Mouse (Mus musculus): ENCODE measurements around the gene 1700067P10Rik. TPM values are rescaled to one million over a fixed set of nuclear protein-coding genes. Genes with fewer than 3 reads are reported as not detected.
A peak's percentile ranks its signal among the peaks of the same experiment; 100 is the strongest.

The 1700067P10Rik gene
- polyA plus RNA-seq, 1 experiment from 2014 or later: not detected

DNA sequence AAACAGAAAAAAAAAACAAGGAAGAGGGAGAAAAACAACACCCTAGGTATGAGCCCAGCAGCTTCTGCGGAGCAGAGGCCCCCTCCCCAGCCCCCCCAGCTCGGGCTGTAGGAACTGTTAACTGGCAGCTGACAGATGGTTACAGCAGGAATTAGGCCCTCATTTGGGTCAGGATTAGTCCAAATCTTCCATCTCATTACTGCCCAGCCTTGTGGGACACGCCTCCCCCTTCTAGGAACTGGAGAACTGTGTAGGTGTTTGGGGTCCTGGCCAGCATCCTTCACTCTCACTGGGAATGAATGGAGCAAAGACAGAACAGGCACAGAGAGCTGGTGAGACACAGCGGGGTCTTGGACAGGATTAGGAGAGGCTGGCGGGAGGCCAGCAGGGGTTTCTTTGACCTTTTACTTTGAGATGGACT, 24.0 kb upstream of the 1700067P10Rik start:
- Histone ChIP-seq H3K27ac (no peak overlapping the region), H3K9ac (no peak overlapping the region), H3K27me3 (replicated peaks) (no peaks in the 10 kb centered on the region), H3K4me3 (replicated peaks) (no peak overlapping the region), H3K9me3 (no peaks in the 10 kb centered on the region), H3K4me2 (replicated peaks) (no peak overlapping the region), H3K4me1 (replicated peaks) (peaks cover 5% of the 10 kb centered on the region), H3K36me3 (no peaks in the 10 kb centered on the region)
- 44% methylated on average over 5 of the region's 5 CpGs for WGBS
- ATAC-seq: no peak

DNA sequence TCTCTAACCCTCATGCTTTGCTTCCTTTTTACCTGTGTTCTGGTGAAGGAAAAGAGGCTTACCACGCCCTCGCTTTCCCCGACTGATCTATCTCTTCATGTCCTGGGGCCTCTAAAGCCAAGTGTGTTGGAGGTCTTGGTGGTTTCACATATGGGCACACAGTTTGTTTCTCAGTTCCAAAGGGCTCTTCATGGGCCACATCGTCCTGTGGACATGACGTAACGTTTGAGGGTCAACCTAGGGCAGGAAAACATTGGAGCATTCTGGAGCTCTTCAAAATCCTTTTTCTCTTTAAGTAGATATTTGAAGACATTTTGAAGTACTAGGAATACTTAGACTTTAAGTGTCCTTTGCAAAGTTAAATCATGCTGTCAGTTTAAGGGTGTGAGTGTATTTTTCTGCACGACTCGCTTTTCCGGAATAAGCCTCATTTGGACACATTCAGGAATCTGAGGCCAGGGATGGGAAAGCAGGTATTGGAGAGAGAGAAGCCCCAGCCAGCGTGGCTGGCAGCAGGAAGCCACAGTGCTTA, 22.0 kb upstream of the 1700067P10Rik start:
- WGBS: 63% methylated on average over 10 of the region's 10 CpGs

GRCm38 (mm10) chr17:48067729-48068128, 21.4 kb upstream of the 1700067P10Rik start:
- Histone ChIP-seq H3K27ac (no peak overlapping the region), H3K4me3 (replicated peaks) (no peak overlapping the region), H3K4me1 (replicated peaks) (peaks cover 5% of the 10 kb centered on the region), H3K4me2 (replicated peaks) (no peak overlapping the region), H3K9ac (no peak overlapping the region), H3K9me3 (no peaks in the 10 kb centered on the region), H3K36me3 (no peaks in the 10 kb centered on the region), H3K27me3 (replicated peaks) (no peaks in the 10 kb centered on the region)
- 43% methylated on average over 5 of the region's 5 CpGs for WGBS
- ATAC-seq: no peak

More for the DNA sequence above, 22.0 kb upstream of the 1700067P10Rik start:
- H3K4me2 ChIP-seq (replicated peaks): no peak overlapping the region
- H3K36me3 ChIP-seq: no peaks in the 10 kb centered on the region
- no peak overlapping the region for H3K27ac ChIP-seq
- peaks cover 5% of the 10 kb centered on the region for H3K4me1 ChIP-seq (replicated peaks)
- no peak overlapping the region for H3K9ac ChIP-seq
- no peaks in the 10 kb centered on the region for H3K27me3 ChIP-seq (replicated peaks)
- no peaks in the 10 kb centered on the region for H3K9me3 ChIP-seq
- ATAC-seq: no peak
- H3K4me3 ChIP-seq (replicated peaks): no peak overlapping the region

DNA sequence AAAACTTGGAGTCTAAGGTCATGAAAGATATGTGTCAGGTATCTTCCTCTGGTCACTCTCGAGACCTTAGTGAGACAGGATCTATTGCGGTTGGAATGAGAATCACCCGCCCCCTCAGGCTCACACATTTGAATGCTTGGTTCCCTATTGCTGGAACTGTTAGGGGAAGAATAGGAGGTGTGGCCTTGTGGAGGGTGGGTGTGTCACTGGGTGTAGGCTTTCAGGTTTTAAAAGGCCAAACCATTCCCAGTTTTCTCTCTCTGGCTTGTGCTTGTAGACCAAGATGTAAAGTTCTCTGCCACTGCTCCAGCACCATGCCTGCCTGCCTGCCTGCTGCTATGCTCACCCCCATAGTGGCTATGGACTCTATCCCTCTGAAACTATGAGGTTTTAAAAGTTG, 8.5 kb upstream of the 1700067P10Rik start:
- H3K9ac ChIP-seq: no peak overlapping the region
- no peak overlapping the region for H3K4me2 ChIP-seq (replicated peaks)
- no peaks in the 10 kb centered on the region for H3K9me3 ChIP-seq
- WGBS: 60% methylated on average over 3 of the region's 3 CpGs
- H3K4me1 ChIP-seq (replicated peaks): no peaks in the 10 kb centered on the region
- ATAC-seq: no peak
- H3K4me3 ChIP-seq (replicated peaks): no peak overlapping the region
- no peak overlapping the region for H3K27ac ChIP-seq
- no peaks in the 10 kb centered on the region for H3K27me3 ChIP-seq (replicated peaks)
- no peaks in the 10 kb centered on the region for H3K36me3 ChIP-seq

- Histone ChIP-seq H3K9ac (no peak overlapping the region), H3K36me3 (no peaks in the 10 kb centered on the region), H3K4me2 (replicated peaks) (no peak overlapping the region), H3K9me3 (peaks cover 4% of the 10 kb centered on the region; the same call in 1 of the 2 replicates), H3K4me1 (replicated peaks) (no peaks in the 10 kb centered on the region), H3K27me3 (replicated peaks) (peaks cover 5% of the 10 kb centered on the region), H3K4me3 (replicated peaks) (no peak overlapping the region), H3K27ac (no peak overlapping the region)
- ATAC-seq: no peak
- 77% methylated on average over 2 of the region's 2 CpGs for WGBS
These were observed 327 bp downstream of the 1700067P10Rik start for GRCm38 (mm10) chr17:48089446-48089845.

DNA sequence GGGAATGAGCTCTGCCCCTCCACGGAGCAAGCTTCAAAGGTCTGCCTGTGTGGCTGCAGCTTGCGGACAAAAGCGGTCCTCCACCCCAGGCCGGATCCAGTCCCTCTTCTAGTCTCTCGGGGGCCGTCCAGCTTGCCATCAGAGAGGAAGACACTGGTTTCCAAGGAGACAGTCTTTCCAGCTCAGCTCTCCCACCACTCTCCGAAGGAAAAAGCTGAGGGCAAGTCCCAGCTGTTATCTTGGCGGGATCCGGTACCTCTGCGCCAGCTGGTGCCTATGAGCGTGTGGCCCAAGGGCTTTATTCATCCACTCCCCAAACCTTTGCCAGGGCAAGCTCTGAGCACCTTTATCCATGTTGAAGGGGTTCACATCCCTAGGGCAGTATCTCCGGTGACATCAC, 1.2 kb downstream of the 1700067P10Rik start:
- Histone ChIP-seq H3K36me3 (no peaks in the 10 kb centered on the region), H3K9me3 (peaks cover 4% of the 10 kb centered on the region; the same call in 1 of the 2 replicates), H3K27me3 (replicated peaks) (peaks cover 7% of the 10 kb centered on the region), H3K4me3 (replicated peaks) (no peak overlapping the region), H3K27ac (no peak overlapping the region), H3K4me1 (replicated peaks) (peaks cover 2% of the 10 kb centered on the region; the same call in 1 of the 2 replicates), H3K4me2 (replicated peaks) (no peak overlapping the region), H3K9ac (no peak overlapping the region)
- no peak for ATAC-seq
- WGBS: 79% methylated on average over 12 of the region's 12 CpGs

DNA sequence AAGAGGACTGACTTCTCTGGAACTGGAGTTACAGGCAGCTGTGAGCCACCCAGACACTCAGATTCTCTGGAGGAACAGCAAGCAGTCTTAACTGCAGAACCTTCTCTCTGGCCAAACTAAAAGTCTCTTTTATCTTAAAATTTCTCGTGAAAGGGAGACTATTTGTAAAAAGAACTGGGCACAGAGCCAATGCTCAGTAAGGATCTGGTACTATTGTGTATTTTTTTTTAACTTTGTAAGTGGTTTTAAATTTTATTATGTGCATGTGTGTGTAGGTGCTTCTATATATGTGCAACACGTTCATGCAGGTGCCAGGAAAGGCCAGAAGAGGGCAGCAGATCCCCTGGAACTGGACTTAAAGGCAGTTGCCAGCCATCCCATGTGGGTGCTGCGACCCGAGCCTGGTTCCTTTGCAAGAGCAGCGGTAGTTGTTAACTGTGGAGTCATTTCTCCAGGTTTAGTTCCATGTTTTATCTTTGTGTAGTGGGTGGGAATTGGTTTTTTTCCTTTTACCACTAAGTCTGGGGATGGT, 4.2 kb downstream of the 1700067P10Rik start:
- Histone ChIP-seq H3K27me3 (replicated peaks) (peaks cover 29% of the 10 kb centered on the region), H3K27ac (no peak overlapping the region), H3K9me3 (peaks cover 4% of the 10 kb centered on the region; the same call in 1 of the 2 replicates), H3K4me3 (replicated peaks) (no peak overlapping the region), H3K4me2 (replicated peaks) (no peak overlapping the region), H3K4me1 (replicated peaks) (peaks cover 28% of the 10 kb centered on the region), H3K9ac (no peak overlapping the region), H3K36me3 (no peaks in the 10 kb centered on the region)
- 76% methylated on average over 5 of the region's 5 CpGs for WGBS
- ATAC-seq: no peak

DNA sequence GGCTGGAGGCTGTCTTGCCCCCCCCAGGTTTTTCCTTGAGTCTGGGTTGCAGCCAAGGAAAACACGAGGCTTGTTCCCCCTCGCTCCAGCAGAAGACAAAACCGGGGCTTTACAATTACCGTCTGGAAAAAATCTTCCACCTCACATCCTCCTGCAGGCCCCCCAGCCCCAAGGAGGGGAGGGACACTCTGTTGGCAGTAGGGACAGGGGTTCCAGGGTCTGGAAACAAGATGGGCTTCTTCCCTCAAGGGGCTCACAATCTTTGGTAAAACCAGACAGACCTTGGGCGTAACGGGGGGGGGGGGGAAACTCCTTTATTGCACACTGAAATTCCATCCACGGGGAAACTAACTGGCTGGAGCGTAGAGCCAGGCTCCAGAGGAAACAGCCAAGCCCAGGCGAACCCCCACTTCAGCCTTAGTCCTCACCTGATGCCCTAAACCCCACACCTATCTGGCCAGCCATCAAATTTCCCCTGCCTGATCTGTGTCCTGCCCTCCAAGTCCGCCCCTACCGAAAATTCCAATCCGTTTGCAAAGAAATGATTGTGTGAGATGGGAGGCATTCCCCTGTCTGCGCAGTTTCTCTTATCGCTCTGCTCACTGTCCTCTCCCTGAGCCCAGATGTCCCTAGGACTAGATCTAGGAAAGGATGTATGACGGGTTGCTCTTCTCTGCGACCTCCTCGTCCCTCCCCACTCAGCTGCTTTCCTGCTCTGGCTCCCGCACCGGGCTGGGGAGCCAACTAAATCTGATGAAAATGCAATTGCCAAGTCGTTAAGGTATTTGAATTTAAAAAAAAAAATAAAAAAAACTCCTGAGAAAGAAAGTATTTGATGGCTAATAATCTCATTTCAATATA, 5.9 kb downstream of the 1700067P10Rik start:
- Histone ChIP-seq H3K9me3 (peaks cover 4% of the 10 kb centered on the region; the same call in 1 of the 2 replicates), H3K36me3 (no peaks in the 10 kb centered on the region), H3K27me3 (replicated peaks) (peaks cover 45% of the 10 kb centered on the region), H3K27ac (no peak overlapping the region), H3K4me2 (replicated peaks) (no peak overlapping the region), H3K9ac (no peak overlapping the region), H3K4me1 (replicated peaks) (peaks cover 31% of the 10 kb centered on the region), H3K4me3 (replicated peaks) (no peak overlapping the region)
- ATAC-seq: no peak
- WGBS: 22% methylated on average over 20 of the region's 20 CpGs

DNA sequence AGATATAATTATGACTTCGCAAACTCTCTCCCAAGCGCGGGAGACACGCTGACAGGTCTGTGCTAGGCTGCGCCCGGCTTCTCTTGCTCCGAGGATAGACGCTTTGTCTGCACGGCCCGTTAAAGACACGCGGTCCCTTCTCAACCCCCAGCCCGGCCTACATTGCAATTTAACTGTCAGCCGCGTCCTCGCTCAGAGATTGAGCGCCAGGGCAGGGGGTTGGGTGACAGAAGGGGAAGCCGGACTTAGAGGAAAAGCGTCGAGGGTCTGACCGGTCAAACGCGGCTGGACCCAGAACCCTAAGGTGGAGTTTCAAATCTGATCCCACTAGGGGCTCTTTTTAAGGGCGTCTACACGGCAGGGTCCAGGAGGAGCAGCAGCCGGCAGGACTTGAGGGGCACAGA, 6.6 kb downstream of the 1700067P10Rik start:
- peaks cover 4% of the 10 kb centered on the region; the same call in 1 of the 2 replicates for H3K9me3 ChIP-seq
- no peaks in the 10 kb centered on the region for H3K36me3 ChIP-seq
- H3K4me3 ChIP-seq (replicated peaks): 0 out of 2 replicates have a peak overlapping the region, but pooled peaks have one; percentile 4
- peak overlapping the region; percentile 44 for H3K4me2 ChIP-seq (replicated peaks)
- no peak for ATAC-seq
- H3K27me3 ChIP-seq (replicated peaks): peaks cover 45% of the 10 kb centered on the region
- WGBS: 5% methylated on average over 26 of the region's 26 CpGs
- H3K4me1 ChIP-seq (replicated peaks): peaks cover 32% of the 10 kb centered on the region
- no peak overlapping the region for H3K27ac ChIP-seq
- H3K9ac ChIP-seq: no peak overlapping the region

- peak overlapping the region; percentile 85 for H3K4me2 ChIP-seq (replicated peaks)
These were observed 7.2 kb downstream of the 1700067P10Rik start for GRCm38 (mm10) chr17:48096321-48096720.

DNA sequence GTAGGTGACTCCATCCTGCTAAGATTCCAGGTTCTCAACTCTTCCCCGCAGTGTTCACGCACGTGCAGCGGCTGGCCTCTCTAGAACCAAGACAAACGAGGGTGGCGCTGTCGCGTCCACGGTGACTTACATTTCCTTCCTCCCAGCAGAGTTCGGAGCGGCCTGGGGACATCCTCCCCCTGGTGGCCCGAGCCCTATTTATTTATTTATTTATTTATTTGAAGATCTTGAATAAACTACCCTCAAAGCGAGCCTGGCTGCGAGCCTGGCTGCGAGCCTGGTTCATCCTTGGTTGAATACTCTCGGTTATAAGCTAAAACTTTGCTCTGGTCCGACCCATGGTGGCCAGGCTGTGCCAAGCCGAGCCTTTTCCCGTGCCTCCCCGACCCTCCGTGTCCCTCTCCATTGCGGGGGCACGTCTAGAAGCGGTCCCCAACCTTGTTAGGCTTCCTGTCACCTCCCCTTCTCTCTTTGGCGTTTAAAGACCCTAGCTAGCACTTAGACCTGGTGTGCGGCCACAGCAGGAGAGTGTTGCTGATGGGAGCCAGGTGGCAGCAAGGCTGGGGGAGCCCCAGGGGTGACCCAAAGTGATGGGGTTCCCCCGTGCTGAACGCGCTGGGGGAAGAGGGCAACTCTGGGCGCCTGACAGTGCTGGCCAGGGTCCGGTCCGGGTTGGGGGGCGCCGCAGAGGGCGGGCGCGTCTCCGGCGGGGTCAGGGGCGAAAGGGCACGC, 8.1 kb downstream of the 1700067P10Rik start:
- peaks cover 4% of the 10 kb centered on the region; the same call in 1 of the 2 replicates for H3K9me3 ChIP-seq
- 4% methylated on average over 41 of the region's 41 CpGs for WGBS
- H3K27me3 ChIP-seq (replicated peaks): peaks cover 45% of the 10 kb centered on the region
- no peaks in the 10 kb centered on the region for H3K36me3 ChIP-seq
- H3K4me2 ChIP-seq (replicated peaks): peak overlapping the region; percentile 85
- H3K27ac ChIP-seq: no peak overlapping the region
- peak overlapping the region; percentile 33 for H3K4me3 ChIP-seq (replicated peaks)
- peak overlapping the region; percentile 23 for H3K9ac ChIP-seq
- H3K4me1 ChIP-seq (replicated peaks): peaks cover 32% of the 10 kb centered on the region
- peak; percentile 48; the same call in 1 of the 2 replicates for ATAC-seq

More at GRCm38 (mm10) chr17:48096321-48096720, 7.2 kb downstream of the 1700067P10Rik start:
- ATAC-seq: no peak
- Histone ChIP-seq H3K9me3 (peaks cover 4% of the 10 kb centered on the region; the same call in 1 of the 2 replicates), H3K4me1 (replicated peaks) (peaks cover 32% of the 10 kb centered on the region), H3K27ac (no peak overlapping the region), H3K27me3 (replicated peaks) (peaks cover 45% of the 10 kb centered on the region), H3K9ac (no peak overlapping the region), H3K36me3 (no peaks in the 10 kb centered on the region), H3K4me3 (replicated peaks) (peak overlapping the region; percentile 11; the same call in 1 of the 2 replicates)
- WGBS: 27% methylated on average over 17 of the region's 17 CpGs

All from intestine, embryonic 15.5 days (tissue).